Mouse (Mus musculus) ovary, postnatal 36 days (tissue): Measurements from ENCODE around the gene Ankrd27.
"Not testable (repeated sequence)": the region's sequence is repeated elsewhere in the genome, so short reads cannot be mapped to it uniquely, and the experiment has no call there.

ENCODE experiments used
- DNase-seq: peaks from one replicate; pipeline ENCODE4 v3.0.0; 2022; ENCODE audit warnings: low spot score, mixed read lengths

Ankrd27 gene

GRCm38 (mm10) chr7:35586055-35586905 is at the start of gene Ankrd27:
Ankrd27 (plus strand) TSS chr7:35586244.
- peak; percentile 92 for DNase-seq

- DNase-seq: no peak
Measured at GRCm38 (mm10) chr7:35537562-35537961, 48.5 kb upstream of the Ankrd27 start, which contains the start of gene Tdrd12. Tdrd12 (minus strand) TSS chr7:35537745.

- DNase-seq: peak; percentile 21
Measured at GRCm38 (mm10) chr7:35545881-35546280, 40.2 kb upstream of the Ankrd27 start.

DNA sequence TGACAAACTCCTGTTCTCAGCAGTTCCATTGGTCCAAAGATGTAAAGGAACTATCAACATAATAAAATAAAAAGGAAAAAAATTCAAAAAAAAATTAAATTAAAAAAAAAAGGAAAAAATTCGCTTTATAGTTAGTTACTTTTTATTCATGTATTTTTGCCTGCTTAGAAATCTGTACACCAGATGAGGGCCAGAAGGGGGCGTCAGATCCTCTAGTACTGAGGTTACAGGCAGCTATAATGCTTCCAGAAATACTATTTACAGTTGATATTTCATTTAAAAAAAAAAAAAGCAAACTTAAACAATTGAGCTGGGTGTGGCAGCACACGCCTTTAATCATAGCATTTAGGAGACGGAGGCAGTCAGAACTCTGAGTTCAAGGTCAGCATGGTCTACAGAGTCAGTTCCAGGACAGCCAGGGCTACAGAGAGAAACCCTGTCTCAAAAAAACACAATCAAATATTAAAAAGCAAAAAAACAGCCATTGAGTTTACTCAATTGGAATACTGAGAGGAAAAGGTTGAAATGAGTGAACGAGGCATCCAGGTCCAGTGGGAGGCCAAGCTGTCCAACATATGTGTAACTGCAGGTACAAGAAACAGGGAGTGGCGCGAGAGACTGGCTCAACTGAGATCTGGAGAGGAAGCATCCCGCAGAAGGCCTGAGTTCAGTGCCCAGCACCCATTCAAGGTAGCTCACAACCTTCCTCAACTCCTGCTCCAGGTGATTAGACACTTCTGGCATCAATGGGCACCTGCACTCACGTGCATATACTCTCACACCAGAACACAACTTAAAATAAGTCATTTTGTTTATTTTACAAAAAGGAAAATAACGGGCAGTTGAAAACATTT is 32.1 kb upstream of the Ankrd27 start:
- DNase-seq: no peak

DNA sequence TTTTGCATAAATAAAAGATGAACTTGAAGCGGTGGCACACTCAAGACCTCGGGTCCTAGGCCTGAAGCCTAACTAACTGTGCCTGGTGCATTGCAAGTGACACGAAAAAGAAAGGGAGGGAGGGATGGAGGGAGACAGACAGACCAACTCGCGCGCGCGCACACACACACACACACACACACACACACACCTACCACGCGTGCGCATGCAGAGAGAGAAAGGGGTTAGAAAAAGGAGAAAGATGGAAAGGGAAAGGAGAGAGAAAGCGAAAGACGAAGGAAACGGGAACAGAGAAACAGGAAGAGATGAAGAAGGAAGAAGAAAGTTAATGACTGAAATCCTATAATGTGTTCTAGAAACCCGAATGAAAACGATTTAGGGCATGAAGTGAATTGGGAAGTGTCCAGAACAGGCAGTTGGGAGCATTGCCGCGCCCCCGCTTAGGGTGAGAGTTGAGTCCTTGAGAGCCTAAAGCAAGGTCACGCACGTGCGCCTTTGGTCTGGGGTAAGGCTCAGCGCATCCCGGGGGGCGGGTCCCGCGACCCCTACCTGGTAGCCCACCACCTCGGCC is 31.4 kb upstream of the Ankrd27 start:
- peak; percentile 18 for DNase-seq

GRCm38 (mm10) chr7:35555224-35556204 is 30.5 kb upstream of the Ankrd27 start:
- peak; percentile 88 for DNase-seq

DNA sequence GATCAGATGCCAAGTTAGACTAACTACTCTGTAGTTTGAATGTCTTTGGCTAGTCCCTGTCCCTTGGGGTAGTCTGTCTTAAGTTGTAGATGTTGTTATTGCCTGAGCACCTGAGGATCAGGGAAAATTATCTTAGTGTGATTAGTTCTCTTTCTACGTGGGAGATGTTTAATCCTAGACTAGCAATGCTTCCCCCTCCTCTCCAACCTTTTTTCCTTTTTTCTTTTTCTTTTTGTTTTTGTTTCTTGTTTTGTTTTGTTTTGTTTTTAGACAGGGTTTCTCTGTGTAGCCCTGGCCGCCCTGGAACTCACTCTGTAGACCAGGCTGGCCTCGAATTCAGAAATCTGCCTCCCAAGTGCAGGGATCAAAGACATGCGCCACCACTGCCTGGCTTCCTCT is 29.8 kb upstream of the Ankrd27 start, which contains the start of gene Nudt19:
Gene Nudt19, minus strand, starts transcription at position 100 of the 399 bp plus-strand sequence.
- DNase-seq: no peak

DNA sequence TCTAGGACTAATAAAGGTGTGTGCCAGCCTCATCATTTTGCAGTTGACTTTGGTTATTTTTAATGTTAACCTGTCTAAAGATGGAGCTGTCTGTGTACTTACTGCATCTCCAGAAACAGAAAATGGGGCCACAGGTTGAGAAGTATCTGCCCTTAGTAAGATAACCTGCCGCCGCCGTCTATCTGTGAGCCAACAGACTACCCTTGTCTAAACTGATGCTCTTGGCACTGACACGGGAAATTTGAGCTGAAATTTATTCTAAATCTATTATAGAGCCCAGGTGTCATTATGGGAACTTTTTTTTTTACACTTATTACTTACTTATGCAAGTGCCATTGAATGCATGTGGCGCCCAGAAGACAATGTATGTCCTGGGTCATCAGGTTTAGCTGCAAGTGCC is 29.1 kb upstream of the Ankrd27 start:
- no peak for DNase-seq

- DNase-seq: no peak
Measured at GRCm38 (mm10) chr7:35557577-35557976, 28.5 kb upstream of the Ankrd27 start.

DNA sequence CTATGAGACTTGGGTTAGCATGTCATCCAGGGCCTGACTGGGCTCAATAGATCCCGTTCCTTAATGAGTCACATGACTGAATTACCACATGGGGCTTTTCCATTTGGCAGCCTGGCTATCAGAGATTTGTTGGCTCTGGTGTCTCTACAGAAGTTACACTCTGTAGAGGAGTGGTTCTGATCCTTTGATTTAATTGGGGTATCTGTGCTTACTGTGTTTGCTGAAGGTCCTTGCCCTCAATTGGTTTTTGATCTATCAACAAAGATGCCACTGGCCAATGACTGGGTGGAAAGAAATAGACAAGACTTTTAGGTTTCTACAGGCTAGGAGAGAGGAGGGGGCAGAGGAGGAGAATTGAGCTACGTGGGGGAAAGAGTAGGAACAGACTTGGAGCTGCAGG is 27.4 kb upstream of the Ankrd27 start:
- no peak for DNase-seq

DNA sequence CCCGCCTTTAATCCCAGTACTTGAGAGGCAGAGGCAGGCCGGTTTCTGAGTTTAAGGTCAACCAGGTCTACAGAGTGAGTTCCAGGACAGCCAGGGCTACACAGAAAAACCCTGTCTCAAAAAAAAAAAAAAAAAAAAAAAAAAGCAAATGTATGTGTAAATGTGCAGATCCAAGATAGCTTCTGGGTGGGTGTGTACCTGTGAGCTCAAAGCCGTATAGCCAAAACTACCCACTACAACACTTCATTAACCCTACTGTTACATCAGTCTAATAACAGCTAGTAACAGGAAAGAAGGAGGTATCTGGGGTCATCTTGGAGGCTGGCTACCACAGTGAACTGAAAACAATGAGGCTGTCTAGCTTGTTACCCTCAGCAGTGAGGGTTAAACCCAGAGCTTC is 26.2 kb upstream of the Ankrd27 start:
- DNase-seq: no peak

DNA sequence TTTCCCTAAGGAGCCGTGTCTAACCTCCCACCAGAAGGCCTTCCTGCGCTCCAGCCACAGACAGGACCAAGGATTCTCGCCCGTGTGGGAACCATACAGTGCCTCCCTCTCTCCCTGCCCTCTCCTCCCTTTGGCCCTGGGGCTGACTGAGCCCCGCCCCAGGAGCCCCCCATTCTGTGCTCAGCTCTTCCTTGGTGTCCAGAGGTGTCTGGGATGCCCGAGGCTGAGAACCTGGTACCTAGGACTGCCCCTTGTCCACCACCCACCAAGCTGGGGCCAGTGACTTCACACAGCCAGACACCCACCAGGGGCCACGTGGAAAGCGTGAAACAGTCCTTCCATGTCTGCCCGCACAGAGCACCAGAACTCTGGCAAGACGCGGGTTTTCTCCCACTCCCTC is 23.0 kb upstream of the Ankrd27 start:
- DNase-seq: no peak

GRCm38 (mm10) chr7:35564067-35564865 is 21.8 kb upstream of the Ankrd27 start:
- no peak for DNase-seq

DNA sequence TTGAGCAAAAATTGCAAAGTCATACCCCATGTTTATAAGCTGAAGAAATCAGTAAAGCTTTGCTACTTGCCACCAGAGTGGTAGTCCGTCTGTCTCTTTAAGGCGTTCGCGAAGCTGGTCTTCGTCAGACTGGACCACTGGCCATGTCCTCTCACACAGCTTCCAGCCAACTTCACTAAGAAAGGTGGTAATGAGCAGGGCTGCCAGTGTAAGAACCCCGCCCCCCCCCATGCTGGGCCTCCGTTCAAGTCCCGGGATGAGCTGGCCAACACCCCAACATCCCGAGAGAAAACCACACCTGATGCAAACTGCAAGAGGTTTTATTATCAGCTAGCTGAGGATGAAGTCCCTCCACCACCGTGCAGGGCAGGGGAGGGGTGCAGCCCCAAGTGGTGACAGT is 21.2 kb upstream of the Ankrd27 start:
- DNase-seq: not testable (repeated sequence)

DNA sequence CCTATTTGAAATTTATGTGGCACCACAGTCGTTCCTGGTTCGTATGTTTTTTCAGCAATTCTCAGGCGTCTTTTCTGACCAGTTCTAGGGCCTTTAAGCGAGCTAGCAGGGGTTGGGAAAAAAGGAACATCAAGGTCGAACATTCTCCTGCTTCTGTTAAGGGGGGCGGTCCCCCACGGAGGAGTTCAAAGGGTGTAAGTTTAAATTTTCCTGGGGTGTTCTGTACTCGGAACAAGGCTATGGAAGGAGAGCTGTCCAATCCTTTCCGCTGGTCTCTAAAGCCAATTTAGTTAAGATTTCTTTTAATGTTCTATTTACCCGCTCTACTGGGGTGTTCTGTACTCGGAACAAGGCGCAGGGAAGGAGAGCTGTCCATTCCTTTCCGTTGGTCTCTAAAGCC is 20.1 kb upstream of the Ankrd27 start:
- DNase-seq: not testable (repeated sequence)

DNA sequence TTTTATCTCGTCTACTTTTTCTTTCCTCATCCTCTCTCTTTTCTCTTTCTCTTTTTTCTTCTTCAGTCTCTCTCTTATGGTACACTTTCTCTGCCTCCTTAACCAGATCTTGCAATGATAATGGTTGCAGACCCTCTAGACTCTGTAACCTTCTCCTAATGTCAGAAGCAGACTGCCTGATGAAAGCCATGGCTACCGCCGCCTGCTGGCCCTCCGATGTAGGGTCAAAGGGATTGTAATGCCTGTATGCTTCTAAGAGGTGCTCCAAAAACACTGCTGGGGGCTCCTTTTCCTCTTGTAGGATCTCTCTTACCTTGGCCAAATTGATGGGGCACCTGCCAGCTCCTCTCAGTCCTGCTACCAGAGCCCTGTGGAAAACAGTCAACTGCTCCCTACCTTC is 16.3 kb upstream of the Ankrd27 start:
- DNase-seq: not testable (repeated sequence)

GRCm38 (mm10) chr7:35570883-35571282 is 15.2 kb upstream of the Ankrd27 start:
- DNase-seq: not testable (repeated sequence)

- DNase-seq: peak; percentile 29
Measured at GRCm38 (mm10) chr7:35579849-35580248, 6.2 kb upstream of the Ankrd27 start.

GRCm38 (mm10) chr7:35582719-35583118 is 3.3 kb upstream of the Ankrd27 start:
- no peak for DNase-seq

- no peak for DNase-seq
Measured at GRCm38 (mm10) chr7:35583476-35584025, 2.5 kb upstream of the Ankrd27 start.
